Mouse (Mus musculus): ENCODE measurements at regions not wholly inside any gene's neighbourhood (a gene's known extent, or its start where the extent isn't known, plus 50 kb on each side); places are given as distances from the start of the nearest gene placed in this dataset.

GRCm38 (mm10) chr8:46394750-46395149 lies 76.1 kb upstream of the Acsl1 start:
- H3K9ac ChIP-seq (ENCODE audit: insufficient read depth, low read depth, low read length, poor library complexity, severe bottlenecking), result no peak overlapping the region
- no peaks in the 10 kb centered on the region for H3K4me1 ChIP-seq (ENCODE audit: control insufficient read depth in 2 of 2, insufficient read depth in 2 of 2, low read length in 2 of 2, poor library complexity in 1 of 2)
- no peak overlapping the region for H3K4me3 ChIP-seq (ENCODE audit: insufficient read depth in 1 of 2, low read depth in 1 of 2, low read length in 2 of 2, poor library complexity in 1 of 2, severe bottlenecking in 1 of 2)
- TF ChIP-seq MAFK (IDR thresholded peaks at IDR 0.05; ENCODE audit: insufficient read depth, low read depth, low read length), result no peak
- no peak for TF ChIP-seq CHD2 (IDR thresholded peaks at IDR 0.05; ENCODE audit: low read depth, low read length)
- TF ChIP-seq HCFC1 (IDR thresholded peaks at IDR 0.05; ENCODE audit: borderline replicate concordance, insufficient read depth, low read length), result no peak
- TF ChIP-seq ZNF384 (IDR thresholded peaks at IDR 0.05; ENCODE audit: low read depth, low read length), result no peak
- TF ChIP-seq ZC3H11A (IDR thresholded peaks at IDR 0.05; ENCODE audit: borderline replicate concordance, low read depth, low read length), result no peak
- no peaks in the 10 kb centered on the region for H3K36me3 ChIP-seq (ENCODE audit: control insufficient read depth, insufficient read depth, low read length, poor library complexity, severe bottlenecking)
- DNase-seq (ENCODE audit: low read depth, low spot score), result no peak
- in situ Hi-C loops (cut with MboI; ENCODE audit: low sequenced_read_pairs in 2 of 2, unreplicated experiment in 2 of 2), result no loop called here
- no peak overlapping the region for H3K27ac ChIP-seq (ENCODE audit: insufficient read depth, low read depth, low read length, poor library complexity, severe bottlenecking)
- H3K9me3 ChIP-seq (ENCODE audit: control insufficient read depth, insufficient read depth, low read depth, low read length), result no peaks in the 10 kb centered on the region

GRCm38 (mm10) chr8:46395348-46395747 lies 75.5 kb upstream of the Acsl1 start:
- DNase-seq (ENCODE audit: low read depth, low spot score), result no peak
- no peak overlapping the region for H3K4me3 ChIP-seq (ENCODE audit: insufficient read depth in 1 of 2, low read depth in 1 of 2, low read length in 2 of 2, poor library complexity in 1 of 2, severe bottlenecking in 1 of 2)
- H3K27ac ChIP-seq (ENCODE audit: insufficient read depth, low read depth, low read length, poor library complexity, severe bottlenecking), result no peak overlapping the region
- H3K4me1 ChIP-seq (ENCODE audit: control insufficient read depth in 2 of 2, insufficient read depth in 2 of 2, low read length in 2 of 2, poor library complexity in 1 of 2), result no peaks in the 10 kb centered on the region
- H3K36me3 ChIP-seq (ENCODE audit: control insufficient read depth, insufficient read depth, low read length, poor library complexity, severe bottlenecking), result no peaks in the 10 kb centered on the region
- TF ChIP-seq ZNF384 (IDR thresholded peaks at IDR 0.05; ENCODE audit: low read depth, low read length) (no peak), ZC3H11A (IDR thresholded peaks at IDR 0.05; ENCODE audit: borderline replicate concordance, low read depth, low read length) (no peak), HCFC1 (IDR thresholded peaks at IDR 0.05; ENCODE audit: borderline replicate concordance, insufficient read depth, low read length) (no peak), MAFK (IDR thresholded peaks at IDR 0.05; ENCODE audit: insufficient read depth, low read depth, low read length) (no peak), CHD2 (IDR thresholded peaks at IDR 0.05; ENCODE audit: low read depth, low read length) (no peak)
- H3K9ac ChIP-seq (ENCODE audit: insufficient read depth, low read depth, low read length, poor library complexity, severe bottlenecking), result no peak overlapping the region
- H3K9me3 ChIP-seq (ENCODE audit: control insufficient read depth, insufficient read depth, low read depth, low read length), result no peaks in the 10 kb centered on the region
- in situ Hi-C loops (cut with MboI; ENCODE audit: low sequenced_read_pairs in 2 of 2, unreplicated experiment in 2 of 2), result no loop called here

GRCm38 (mm10) chr8:46397081-46397480 lies 73.8 kb upstream of the Acsl1 start:
- Histone ChIP-seq H3K4me3 (ENCODE audit: insufficient read depth in 1 of 2, low read depth in 1 of 2, low read length in 2 of 2, poor library complexity in 1 of 2, severe bottlenecking in 1 of 2) (no peak overlapping the region), H3K4me1 (ENCODE audit: control insufficient read depth in 2 of 2, insufficient read depth in 2 of 2, low read length in 2 of 2, poor library complexity in 1 of 2) (no peaks in the 10 kb centered on the region), H3K9me3 (ENCODE audit: control insufficient read depth, insufficient read depth, low read depth, low read length) (no peaks in the 10 kb centered on the region), H3K9ac (ENCODE audit: insufficient read depth, low read depth, low read length, poor library complexity, severe bottlenecking) (no peak overlapping the region), H3K27ac (ENCODE audit: insufficient read depth, low read depth, low read length, poor library complexity, severe bottlenecking) (no peak overlapping the region), H3K36me3 (ENCODE audit: control insufficient read depth, insufficient read depth, low read length, poor library complexity, severe bottlenecking) (no peaks in the 10 kb centered on the region)
- TF ChIP-seq MAFK (IDR thresholded peaks at IDR 0.05; ENCODE audit: insufficient read depth, low read depth, low read length) (no peak), ZC3H11A (IDR thresholded peaks at IDR 0.05; ENCODE audit: borderline replicate concordance, low read depth, low read length) (no peak), CHD2 (IDR thresholded peaks at IDR 0.05; ENCODE audit: low read depth, low read length) (no peak), ZNF384 (IDR thresholded peaks at IDR 0.05; ENCODE audit: low read depth, low read length) (no peak), HCFC1 (IDR thresholded peaks at IDR 0.05; ENCODE audit: borderline replicate concordance, insufficient read depth, low read length) (no peak)
- DNase-seq (ENCODE audit: low read depth, low spot score), result no peak
- in situ Hi-C loops (cut with MboI; ENCODE audit: low sequenced_read_pairs in 2 of 2, unreplicated experiment in 2 of 2), result no loop called here

GRCm38 (mm10) chr8:46397777-46398176 lies 73.1 kb upstream of the Acsl1 start:
- in situ Hi-C loops (cut with MboI; ENCODE audit: low sequenced_read_pairs in 2 of 2, unreplicated experiment in 2 of 2), result no loop called here
- H3K4me1 ChIP-seq (ENCODE audit: control insufficient read depth in 2 of 2, insufficient read depth in 2 of 2, low read length in 2 of 2, poor library complexity in 1 of 2), result no peaks in the 10 kb centered on the region
- H3K9me3 ChIP-seq (ENCODE audit: control insufficient read depth, insufficient read depth, low read depth, low read length), result no peaks in the 10 kb centered on the region
- no peak for DNase-seq (ENCODE audit: low read depth, low spot score)
- no peak overlapping the region for H3K4me3 ChIP-seq (ENCODE audit: insufficient read depth in 1 of 2, low read depth in 1 of 2, low read length in 2 of 2, poor library complexity in 1 of 2, severe bottlenecking in 1 of 2)
- TF ChIP-seq ZNF384 (IDR thresholded peaks at IDR 0.05; ENCODE audit: low read depth, low read length) (no peak), CHD2 (IDR thresholded peaks at IDR 0.05; ENCODE audit: low read depth, low read length) (no peak), MAFK (IDR thresholded peaks at IDR 0.05; ENCODE audit: insufficient read depth, low read depth, low read length) (no peak), ZC3H11A (IDR thresholded peaks at IDR 0.05; ENCODE audit: borderline replicate concordance, low read depth, low read length) (no peak), HCFC1 (IDR thresholded peaks at IDR 0.05; ENCODE audit: borderline replicate concordance, insufficient read depth, low read length) (no peak)
- H3K27ac ChIP-seq (ENCODE audit: insufficient read depth, low read depth, low read length, poor library complexity, severe bottlenecking), result no peak overlapping the region
- H3K9ac ChIP-seq (ENCODE audit: insufficient read depth, low read depth, low read length, poor library complexity, severe bottlenecking), result no peak overlapping the region
- H3K36me3 ChIP-seq (ENCODE audit: control insufficient read depth, insufficient read depth, low read length, poor library complexity, severe bottlenecking), result no peaks in the 10 kb centered on the region

- Histone ChIP-seq H3K36me3 (ENCODE audit: control insufficient read depth, insufficient read depth, low read length, poor library complexity, severe bottlenecking) (no peaks in the 10 kb centered on the region), H3K4me3 (ENCODE audit: insufficient read depth in 1 of 2, low read depth in 1 of 2, low read length in 2 of 2, poor library complexity in 1 of 2, severe bottlenecking in 1 of 2) (no peak overlapping the region), H3K9me3 (ENCODE audit: control insufficient read depth, insufficient read depth, low read depth, low read length) (no peaks in the 10 kb centered on the region), H3K27ac (ENCODE audit: insufficient read depth, low read depth, low read length, poor library complexity, severe bottlenecking) (no peak overlapping the region), H3K9ac (ENCODE audit: insufficient read depth, low read depth, low read length, poor library complexity, severe bottlenecking) (no peak overlapping the region), H3K4me1 (ENCODE audit: control insufficient read depth in 2 of 2, insufficient read depth in 2 of 2, low read length in 2 of 2, poor library complexity in 1 of 2) (no peaks in the 10 kb centered on the region)
- no peak for TF ChIP-seq HCFC1 (IDR thresholded peaks at IDR 0.05; ENCODE audit: borderline replicate concordance, insufficient read depth, low read length)
- in situ Hi-C loops (cut with MboI; ENCODE audit: low sequenced_read_pairs in 2 of 2, unreplicated experiment in 2 of 2), result no loop called here
- DNase-seq (ENCODE audit: low read depth, low spot score), result no peak
Measured at GRCm38 (mm10) chr8:46400595-46400994, 70.2 kb upstream of the Acsl1 start.

All from ES-E14 (cell line).